Mouse (Mus musculus): ENCODE measurements around the gene Plvap. TPM values are rescaled to one million over a fixed set of nuclear protein-coding genes. Genes with fewer than 3 reads are reported as not detected.

Gene Plvap
- polyA plus RNA-seq, 1 experiment from 2014 or later: 63.7 TPM

- H3K9me3 ChIP-seq (ENCODE audit: control insufficient read depth, low read length): no peaks in the 10 kb centered on the region
- 6% methylated on average over 6 of the region's 6 CpGs for WGBS
Measured at GRCm38 (mm10) chr8:71516786-71517185, 5.2 kb upstream of the Plvap start.

GRCm38 (mm10) chr8:71515043-71515442 is 3.5 kb upstream of the Plvap start:
- no peak overlapping the region for H3K4me2 ChIP-seq (ENCODE audit: low read length)

More at GRCm38 (mm10) chr8:71516786-71517185, 5.2 kb upstream of the Plvap start:
- Histone ChIP-seq H3K9ac (ENCODE audit: low read length) (no peak overlapping the region), H3K4me3 (ENCODE audit: low read depth, low read length) (no peak overlapping the region), H3K27ac (ENCODE audit: low read depth) (no peak overlapping the region), H3K4me1 (replicated peaks; ENCODE audit: control insufficient read depth, insufficient read depth, low read length) (0 out of 2 replicates have a peak, but pooled peaks cover 4% of the 10 kb centered on the region), H3K36me3 (ENCODE audit: control insufficient read depth, insufficient read depth, low read length) (no peaks in the 10 kb centered on the region), H3K4me2 (ENCODE audit: low read length) (no peak overlapping the region), H3K27me3 (replicated peaks; ENCODE audit: control insufficient read depth, insufficient read depth, low read length) (0 out of 2 replicates have a peak, but pooled peaks cover 2% of the 10 kb centered on the region)
- ATAC-seq (replicated peaks; ENCODE audit: low FRiP score, low TSS enrichment, low read depth): no peak
- DNase-seq (ENCODE audit: low spot score): no peak

GRCm38 (mm10) chr8:71513018-71513754 is 1.6 kb upstream of the Plvap start:
- Histone ChIP-seq H3K4me3 (ENCODE audit: low read depth, low read length) (no peak overlapping the region), H3K4me2 (ENCODE audit: low read length) (no peak overlapping the region), H3K27me3 (replicated peaks; ENCODE audit: control insufficient read depth, insufficient read depth, low read length) (peaks cover 12% of the 10 kb centered on the region), H3K36me3 (ENCODE audit: control insufficient read depth, insufficient read depth, low read length) (no peaks in the 10 kb centered on the region), H3K4me1 (replicated peaks; ENCODE audit: control insufficient read depth, insufficient read depth, low read length) (no peaks in the 10 kb centered on the region), H3K27ac (ENCODE audit: low read depth) (no peak overlapping the region), H3K9ac (ENCODE audit: low read length) (no peak overlapping the region), H3K9me3 (ENCODE audit: control insufficient read depth, low read length) (no peaks in the 10 kb centered on the region)
- ATAC-seq (replicated peaks; ENCODE audit: low FRiP score, low TSS enrichment, low read depth): no peak
- 66% methylated on average over 15 of the region's 15 CpGs for WGBS
- no peak for DNase-seq (ENCODE audit: low spot score)

More at GRCm38 (mm10) chr8:71515043-71515442, 3.5 kb upstream of the Plvap start:
- Histone ChIP-seq H3K4me3 (ENCODE audit: low read depth, low read length) (no peak overlapping the region), H3K9me3 (ENCODE audit: control insufficient read depth, low read length) (no peaks in the 10 kb centered on the region), H3K9ac (ENCODE audit: low read length) (no peak overlapping the region), H3K27me3 (replicated peaks; ENCODE audit: control insufficient read depth, insufficient read depth, low read length) (no peaks in the 10 kb centered on the region), H3K27ac (ENCODE audit: low read depth) (no peak overlapping the region), H3K4me1 (replicated peaks; ENCODE audit: control insufficient read depth, insufficient read depth, low read length) (no peaks in the 10 kb centered on the region), H3K36me3 (ENCODE audit: control insufficient read depth, insufficient read depth, low read length) (no peaks in the 10 kb centered on the region)
- ATAC-seq (replicated peaks; ENCODE audit: low FRiP score, low TSS enrichment, low read depth) (no peak), DNase-seq (ENCODE audit: low spot score) (no peak)
- WGBS: 68% methylated on average over 5 of the region's 5 CpGs

- Histone ChIP-seq H3K4me2 (ENCODE audit: low read length) (no peak overlapping the region), H3K9me3 (ENCODE audit: control insufficient read depth, low read length) (no peaks in the 10 kb centered on the region), H3K27me3 (replicated peaks; ENCODE audit: control insufficient read depth, insufficient read depth, low read length) (peaks cover 34% of the 10 kb centered on the region), H3K4me3 (ENCODE audit: low read depth, low read length) (no peak overlapping the region), H3K9ac (ENCODE audit: low read length) (no peak overlapping the region), H3K4me1 (replicated peaks; ENCODE audit: control insufficient read depth, insufficient read depth, low read length) (no peaks in the 10 kb centered on the region), H3K36me3 (ENCODE audit: control insufficient read depth, insufficient read depth, low read length) (no peaks in the 10 kb centered on the region), H3K27ac (ENCODE audit: low read depth) (no peak overlapping the region)
- no peak for ATAC-seq (replicated peaks; ENCODE audit: low FRiP score, low TSS enrichment, low read depth)
- 68% methylated on average over 2 of the region's 2 CpGs for WGBS
- no peak for DNase-seq (ENCODE audit: low spot score)
Measured at GRCm38 (mm10) chr8:71509316-71509715, 2.2 kb downstream of the Plvap start.

- H3K9me3 ChIP-seq (ENCODE audit: control insufficient read depth, low read length): no peaks in the 10 kb centered on the region
- H3K27me3 ChIP-seq (replicated peaks; ENCODE audit: control insufficient read depth, insufficient read depth, low read length): peaks cover 34% of the 10 kb centered on the region
- H3K4me3 ChIP-seq (ENCODE audit: low read depth, low read length): peak overlapping the region; percentile 28
- WGBS: under 1% methylated on average over 57 of the region's 61 CpGs
- peak; percentile 79 for ATAC-seq (replicated peaks; ENCODE audit: low FRiP score, low TSS enrichment, low read depth)
- no peak overlapping the region for H3K27ac ChIP-seq (ENCODE audit: low read depth)
- peak overlapping the region; percentile 71 for H3K4me2 ChIP-seq (ENCODE audit: low read length)
- no peaks in the 10 kb centered on the region for H3K36me3 ChIP-seq (ENCODE audit: control insufficient read depth, insufficient read depth, low read length)
- 0 out of 2 replicates have a peak overlapping the region, but pooled peaks have one; percentile 27 for H3K9ac ChIP-seq (ENCODE audit: low read length)
- no peaks in the 10 kb centered on the region for H3K4me1 ChIP-seq (replicated peaks; ENCODE audit: control insufficient read depth, insufficient read depth, low read length)
- DNase-seq (ENCODE audit: low spot score): peak; percentile 86
Measured at GRCm38 (mm10) chr8:71507589-71508104, 3.9 kb downstream of the Plvap start.

GRCm38 (mm10) chr8:71505979-71506378 is 5.6 kb downstream of the Plvap start:
- H3K4me1 ChIP-seq (replicated peaks; ENCODE audit: control insufficient read depth, insufficient read depth, low read length): no peaks in the 10 kb centered on the region
- no peak overlapping the region for H3K9ac ChIP-seq (ENCODE audit: low read length)
- no peak overlapping the region for H3K27ac ChIP-seq (ENCODE audit: low read depth)
- H3K27me3 ChIP-seq (replicated peaks; ENCODE audit: control insufficient read depth, insufficient read depth, low read length): peaks cover 34% of the 10 kb centered on the region
- WGBS: 73% methylated on average over 4 of the region's 4 CpGs
- DNase-seq (ENCODE audit: low spot score): no peak
- H3K36me3 ChIP-seq (ENCODE audit: control insufficient read depth, insufficient read depth, low read length): no peaks in the 10 kb centered on the region
- no peaks in the 10 kb centered on the region for H3K9me3 ChIP-seq (ENCODE audit: control insufficient read depth, low read length)
- no peak overlapping the region for H3K4me2 ChIP-seq (ENCODE audit: low read length)
- ATAC-seq (replicated peaks; ENCODE audit: low FRiP score, low TSS enrichment, low read depth): no peak
- no peak overlapping the region for H3K4me3 ChIP-seq (ENCODE audit: low read depth, low read length)

GRCm38 (mm10) chr8:71505326-71505725 is 6.2 kb downstream of the Plvap start:
- Histone ChIP-seq H3K4me1 (replicated peaks; ENCODE audit: control insufficient read depth, insufficient read depth, low read length) (no peaks in the 10 kb centered on the region), H3K4me2 (ENCODE audit: low read length) (no peak overlapping the region), H3K27me3 (replicated peaks; ENCODE audit: control insufficient read depth, insufficient read depth, low read length) (peaks cover 34% of the 10 kb centered on the region), H3K27ac (ENCODE audit: low read depth) (no peak overlapping the region), H3K4me3 (ENCODE audit: low read depth, low read length) (no peak overlapping the region), H3K9ac (ENCODE audit: low read length) (no peak overlapping the region), H3K36me3 (ENCODE audit: control insufficient read depth, insufficient read depth, low read length) (no peaks in the 10 kb centered on the region), H3K9me3 (ENCODE audit: control insufficient read depth, low read length) (no peaks in the 10 kb centered on the region)
- WGBS: 90% methylated on average over 4 of the region's 4 CpGs
- ATAC-seq (replicated peaks; ENCODE audit: low FRiP score, low TSS enrichment, low read depth) (no peak), DNase-seq (ENCODE audit: low spot score) (no peak)

- H3K27ac ChIP-seq (ENCODE audit: low read depth): no peak overlapping the region
- 81% methylated on average over 4 of the region's 4 CpGs for WGBS
Measured at GRCm38 (mm10) chr8:71504349-71504748, 7.2 kb downstream of the Plvap start.

More at GRCm38 (mm10) chr8:71504349-71504748, 7.2 kb downstream of the Plvap start:
- ATAC-seq (replicated peaks; ENCODE audit: low FRiP score, low TSS enrichment, low read depth): no peak
- Histone ChIP-seq H3K36me3 (ENCODE audit: control insufficient read depth, insufficient read depth, low read length) (no peaks in the 10 kb centered on the region), H3K4me1 (replicated peaks; ENCODE audit: control insufficient read depth, insufficient read depth, low read length) (no peaks in the 10 kb centered on the region), H3K9ac (ENCODE audit: low read length) (no peak overlapping the region), H3K4me2 (ENCODE audit: low read length) (no peak overlapping the region), H3K4me3 (ENCODE audit: low read depth, low read length) (no peak overlapping the region), H3K27me3 (replicated peaks; ENCODE audit: control insufficient read depth, insufficient read depth, low read length) (peaks cover 31% of the 10 kb centered on the region), H3K9me3 (ENCODE audit: control insufficient read depth, low read length) (no peaks in the 10 kb centered on the region)
- no peak for DNase-seq (ENCODE audit: low spot score)

Measured in intestine, embryonic 14.5 days (tissue).